Mouse (Mus musculus) T-helper 1 cell (primary cell): ENCODE data around the gene Rap1a.

Experiments used
- in situ Hi-C: fragments of 300-600 bp; cut with MboI, MseI; formaldehyde crosslinking; loops from one replicate; pipeline ENCODE4 v1.15.1; 2025; ENCODE audit warnings: high pct_unique_total_duplicates

The Rap1a gene

GRCm38 (mm10) chr3:105801191-105802166 is at the start of gene Rap1a:
TSS of gene Rap1a (minus strand) at chr3:105801336.
- in situ Hi-C loops = loop anchor here (10.0 kb wide), 1 partner anchor 93 kb away; no protein-coding TSS in a partner anchor

- in situ Hi-C loops = no loop called here
These were observed 45.3 kb upstream of the Rap1a start for GRCm38 (mm10) chr3:105846294-105847069.

GRCm38 (mm10) chr3:105839836-105840235 is 38.7 kb upstream of the Rap1a start:
- in situ Hi-C loops = no loop called here

GRCm38 (mm10) chr3:105838655-105839054 is 37.5 kb upstream of the Rap1a start:
- in situ Hi-C loops = no loop called here

GRCm38 (mm10) chr3:105836883-105837282 is 35.7 kb upstream of the Rap1a start:
- in situ Hi-C loops = no loop called here

- in situ Hi-C loops = no loop called here
These were observed 34.7 kb upstream of the Rap1a start for GRCm38 (mm10) chr3:105835875-105836274.

- in situ Hi-C loops = no loop called here
These were observed 30.4 kb upstream of the Rap1a start for GRCm38 (mm10) chr3:105831584-105831983.

GRCm38 (mm10) chr3:105825501-105826161 is 24.5 kb upstream of the Rap1a start:
- in situ Hi-C loops = no loop called here

- in situ Hi-C loops = loop anchor here (5.0 kb wide), 1 partner anchor 53 kb away; no protein-coding TSS in a partner anchor
These were observed 23.6 kb upstream of the Rap1a start for GRCm38 (mm10) chr3:105824704-105825103.

- in situ Hi-C loops = loop anchor here (5.0 kb wide), 1 partner anchor 53 kb away; no protein-coding TSS in a partner anchor
These were observed 23.0 kb upstream of the Rap1a start for GRCm38 (mm10) chr3:105824103-105824502.

- in situ Hi-C loops = loop anchor here (5.0 kb wide), 1 partner anchor 54 kb away; no protein-coding TSS in a partner anchor
These were observed 22.5 kb upstream of the Rap1a start for GRCm38 (mm10) chr3:105823609-105824008.

- in situ Hi-C loops = loop anchor here (5.0 kb wide), 1 partner anchor 56 kb away; no protein-coding TSS in a partner anchor
These were observed 20.4 kb upstream of the Rap1a start for GRCm38 (mm10) chr3:105821504-105821903.

GRCm38 (mm10) chr3:105820272-105820671 is 19.1 kb upstream of the Rap1a start:
- in situ Hi-C loops = loop anchor here (5.0 kb wide), 1 partner anchor 57 kb away; no protein-coding TSS in a partner anchor

GRCm38 (mm10) chr3:105818130-105819004 is 17.2 kb upstream of the Rap1a start:
- in situ Hi-C loops = no loop called here

- in situ Hi-C loops = no loop called here
These were observed 15.0 kb upstream of the Rap1a start for GRCm38 (mm10) chr3:105816089-105816488.

GRCm38 (mm10) chr3:105815236-105815904 is 14.2 kb upstream of the Rap1a start:
- in situ Hi-C loops = no loop called here

- in situ Hi-C loops = no loop called here
These were observed 10.0 kb upstream of the Rap1a start for GRCm38 (mm10) chr3:105811146-105811545.

GRCm38 (mm10) chr3:105808179-105809037 is 7.3 kb upstream of the Rap1a start:
- in situ Hi-C loops = loop anchor here (10.0 kb wide), 1 partner anchor 86 kb away; no protein-coding TSS in a partner anchor

GRCm38 (mm10) chr3:105807672-105808071 is 6.5 kb upstream of the Rap1a start:
- in situ Hi-C loops = loop anchor here (10.0 kb wide), 1 partner anchor 87 kb away; no protein-coding TSS in a partner anchor
